Mouse (Mus musculus): ENCODE measurements around the gene Dagla.

Dagla gene

GRCm38 (mm10) chr19:10279668-10280067, 25.0 kb downstream of the Dagla start:
- no peak for DNase-seq (ENCODE audit: low read depth)

DNA sequence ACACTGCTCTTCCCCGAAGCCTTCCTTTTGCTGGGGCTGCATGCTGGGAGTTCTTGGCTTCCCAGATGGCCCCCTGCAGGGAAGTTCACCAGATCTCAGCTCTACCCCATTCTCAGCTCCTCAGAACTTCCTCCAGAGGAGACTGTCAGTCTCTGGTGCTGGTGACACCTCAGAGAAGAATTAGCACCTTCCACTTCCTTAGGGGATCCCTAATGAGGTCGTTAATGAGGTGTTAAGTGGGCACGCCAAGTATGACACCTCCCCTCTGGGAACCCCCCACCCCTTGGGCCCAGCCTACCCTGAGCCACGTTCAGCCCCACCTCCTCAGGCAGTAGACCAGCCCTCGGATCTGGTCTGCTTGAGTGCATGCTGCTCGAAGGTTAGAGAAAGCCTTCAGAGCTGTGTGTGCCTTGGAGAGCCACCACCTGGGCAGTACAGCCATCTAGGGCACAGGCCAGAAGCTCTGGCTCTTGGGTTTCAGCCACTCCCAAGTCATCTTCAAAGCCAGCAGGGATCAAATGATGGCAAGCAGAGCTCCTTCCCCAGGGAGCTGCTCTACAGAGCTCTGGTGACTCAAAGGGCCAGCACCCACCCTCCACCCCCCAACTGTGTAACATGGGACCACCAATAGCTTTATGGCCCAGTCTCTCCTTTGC, 25.9 kb downstream of the Dagla start:
- no peak for DNase-seq (ENCODE audit: low read depth)

- DNase-seq (ENCODE audit: low read depth), result no peak
Observed at GRCm38 (mm10) chr19:10277759-10278158, 26.9 kb downstream of the Dagla start.

DNA sequence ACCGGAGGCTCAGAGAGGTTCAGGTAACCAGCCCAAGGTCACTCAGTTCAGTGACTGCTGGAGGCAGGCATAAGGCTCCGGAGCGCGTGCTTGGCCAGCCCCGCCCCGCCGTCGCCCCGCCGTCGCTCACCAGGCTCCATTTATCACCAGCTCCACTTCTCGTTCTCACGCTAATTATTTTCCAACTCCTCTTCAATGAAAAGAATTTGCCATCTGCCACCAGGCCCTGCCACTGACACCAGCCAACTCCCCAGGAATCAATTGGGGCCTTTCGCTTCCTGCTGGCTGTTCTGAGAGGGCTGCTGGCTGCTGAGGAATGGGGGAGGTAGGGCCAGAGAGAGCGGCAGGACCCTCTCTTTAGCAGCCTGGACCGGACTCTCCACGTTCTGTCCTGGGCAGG, 27.3 kb downstream of the Dagla start:
- no peak for DNase-seq (ENCODE audit: low read depth)

DNA sequence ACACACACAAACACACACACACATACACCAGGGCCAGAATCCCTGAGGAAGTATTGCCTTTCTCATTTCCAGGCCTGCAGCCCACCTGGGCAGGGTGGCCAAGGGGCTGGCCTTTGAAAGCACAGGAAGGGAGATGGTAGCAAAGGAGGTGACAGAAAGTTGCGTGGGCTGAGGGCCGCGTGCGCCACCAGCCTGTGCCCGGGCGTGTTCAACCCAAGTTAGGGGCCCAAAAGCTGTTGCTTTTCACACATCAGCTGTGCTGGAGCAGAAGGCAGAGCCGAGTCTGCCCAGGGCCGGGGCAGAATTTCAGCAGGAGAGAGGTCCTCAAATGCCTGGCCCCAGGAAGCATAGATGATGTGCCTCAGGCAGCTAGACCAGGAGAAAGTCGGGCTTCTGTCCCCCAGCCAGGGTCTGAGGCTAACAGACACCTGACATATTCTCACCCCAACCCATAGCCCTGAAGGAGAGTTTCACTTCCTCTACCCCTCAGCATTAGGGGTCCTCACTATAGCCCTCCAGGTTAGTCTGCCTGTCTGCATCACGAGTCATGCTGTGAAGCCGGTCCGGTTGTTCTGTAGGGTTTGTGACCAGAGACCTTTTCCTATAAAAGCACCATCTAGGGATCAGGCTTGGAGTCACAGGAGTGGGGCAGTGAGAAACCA, 28.1 kb downstream of the Dagla start:
- no peak for DNase-seq (ENCODE audit: low read depth)

- DNase-seq (ENCODE audit: low read depth), result no peak
Observed at GRCm38 (mm10) chr19:10274056-10274455, 30.6 kb downstream of the Dagla start.

DNA sequence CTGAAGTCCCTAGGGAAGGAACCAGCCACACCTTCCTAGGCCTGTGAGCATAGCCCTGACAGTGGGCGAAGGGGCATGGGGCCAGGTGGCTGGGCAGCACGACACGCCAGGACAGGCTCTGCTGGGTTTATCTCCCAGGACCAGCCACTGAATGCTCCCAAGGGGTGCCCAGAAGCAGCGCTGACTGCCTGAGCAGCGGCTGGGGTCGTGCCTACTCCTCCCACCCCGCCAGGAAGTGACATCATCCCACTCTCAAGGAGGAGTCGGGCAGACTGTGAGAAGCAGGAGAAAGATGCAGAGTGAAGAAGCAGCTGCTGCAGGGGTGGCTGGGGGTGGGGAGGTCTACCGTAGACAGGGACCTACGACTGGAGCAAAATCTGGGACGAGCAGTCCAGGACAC, 31.9 kb downstream of the Dagla start:
- DNase-seq (ENCODE audit: low read depth), result no peak

DNA sequence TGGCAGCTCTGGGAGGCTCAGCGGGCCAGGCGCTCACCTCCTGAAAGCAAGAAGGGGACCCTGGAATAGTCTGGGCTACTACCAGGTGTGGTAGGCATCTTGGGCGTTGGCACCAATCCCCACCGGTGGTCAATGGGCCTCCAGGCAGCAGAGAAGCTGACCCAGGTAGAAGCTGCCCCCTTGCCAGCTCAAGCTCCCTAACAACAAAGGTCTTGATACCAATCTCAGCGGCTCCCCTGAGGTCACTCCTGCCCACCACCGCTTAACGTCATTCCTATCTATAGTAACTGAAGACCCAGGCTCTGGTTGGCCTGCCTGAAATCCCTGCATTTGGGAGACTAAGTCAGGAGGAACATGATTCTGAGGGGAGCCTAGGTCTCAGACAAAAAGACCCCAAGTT, 33.1 kb downstream of the Dagla start:
- DNase-seq (ENCODE audit: low read depth), result no peak

- no peak for DNase-seq (ENCODE audit: low read depth)
Observed at GRCm38 (mm10) chr19:10270356-10270755, 34.3 kb downstream of the Dagla start.

DNA sequence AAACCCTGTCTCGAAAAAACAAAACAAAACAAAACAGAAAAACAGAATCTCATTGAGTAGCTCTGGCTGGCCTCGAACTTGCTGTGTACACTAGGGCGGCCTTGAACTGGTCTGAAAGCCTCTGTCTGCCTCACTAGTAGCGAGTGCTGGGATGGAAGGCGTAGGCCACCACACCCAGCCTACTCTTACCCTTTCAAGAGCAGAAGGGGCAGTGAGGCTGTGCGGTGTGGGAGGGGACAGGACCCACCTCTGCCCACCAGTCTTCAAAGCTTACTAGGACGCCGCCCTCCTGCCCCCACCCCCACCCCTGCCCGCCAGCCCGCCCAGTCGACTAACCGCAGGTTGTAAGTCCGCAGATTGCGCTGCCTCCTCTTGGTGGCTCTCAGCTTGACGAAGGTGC, 35.8 kb downstream of the Dagla start:
- no peak for DNase-seq (ENCODE audit: low read depth)

DNA sequence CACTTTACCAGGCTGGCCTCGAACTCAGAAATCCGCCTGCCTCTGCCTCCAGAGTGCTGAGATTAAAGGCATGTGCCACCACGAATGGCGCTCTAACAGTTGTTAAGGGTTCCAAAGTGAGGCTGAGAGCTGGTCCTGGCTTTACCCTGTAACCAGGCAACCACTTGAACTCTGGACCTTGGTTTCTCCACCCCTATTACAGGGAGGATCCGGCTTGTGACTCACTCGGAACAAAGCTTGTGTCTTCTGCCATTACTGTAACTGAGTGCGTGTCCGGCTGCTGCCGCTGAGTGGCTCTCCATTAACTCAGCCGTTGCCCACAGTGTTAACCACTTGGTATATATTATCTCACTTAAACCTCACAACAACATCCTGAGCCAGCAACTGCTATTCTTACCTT, 36.7 kb downstream of the Dagla start:
- no peak for DNase-seq (ENCODE audit: low read depth)

- no peak for DNase-seq (ENCODE audit: low read depth)
Observed at GRCm38 (mm10) chr19:10267057-10267456, 37.6 kb downstream of the Dagla start.

GRCm38 (mm10) chr19:10266196-10266850, 38.4 kb downstream of the Dagla start:
- DNase-seq (ENCODE audit: low read depth), result peak; percentile 32

GRCm38 (mm10) chr19:10261369-10261768, 43.3 kb downstream of the Dagla start:
- DNase-seq (ENCODE audit: low read depth), result peak; percentile 26

- DNase-seq (ENCODE audit: low read depth), result peak; percentile 79
Observed at GRCm38 (mm10) chr19:10258279-10259011, 46.2 kb downstream of the Dagla start.

DNA sequence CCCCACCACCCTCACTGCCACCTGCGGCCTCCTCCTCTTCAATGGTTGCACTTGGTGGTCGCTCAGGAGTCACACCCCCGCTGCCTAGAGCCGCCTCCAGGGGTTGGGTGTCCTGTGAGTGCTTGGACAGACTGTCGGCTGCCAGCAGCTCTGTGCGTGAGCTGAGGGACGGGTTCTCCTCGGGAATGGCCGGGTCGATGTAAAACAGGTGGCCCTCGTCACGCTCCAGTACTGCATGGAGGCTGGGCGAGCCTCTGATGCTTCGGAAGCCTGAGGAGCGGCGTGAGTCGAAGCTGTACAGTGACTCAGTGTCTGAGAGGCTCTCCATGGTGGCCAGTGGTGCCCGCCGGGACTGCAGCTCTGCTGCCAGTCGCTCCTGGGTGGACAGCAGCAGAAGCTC, 56.5 kb downstream of the Dagla start:
- DNase-seq (ENCODE audit: low read depth), result no peak

GRCm38 (mm10) chr19:10247165-10247564, 57.5 kb downstream of the Dagla start:
- no peak for DNase-seq (ENCODE audit: low read depth)

DNA sequence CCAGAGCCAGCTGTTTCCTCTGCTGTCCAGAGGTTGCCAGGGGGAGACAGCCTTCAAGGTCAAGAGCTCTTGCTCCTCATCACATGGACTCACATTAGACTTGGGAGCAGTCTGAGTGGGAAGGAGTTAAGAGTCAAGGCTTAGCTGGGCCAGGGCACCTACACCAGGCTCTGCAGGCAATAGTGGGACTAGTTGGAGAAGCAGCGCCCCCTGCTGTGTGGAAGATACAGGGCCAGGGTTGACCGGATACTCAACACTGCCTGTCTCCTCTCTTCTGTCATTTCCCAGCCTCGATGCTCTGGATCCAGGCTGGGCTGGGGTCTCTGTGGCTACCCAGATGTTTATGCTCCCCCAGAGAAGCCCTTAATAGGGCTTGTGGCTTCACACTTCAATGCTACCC, 60.5 kb downstream of the Dagla start:
- DNase-seq (ENCODE audit: low read depth), result peak; percentile 43

- DNase-seq (ENCODE audit: low read depth), result no peak
Observed at GRCm38 (mm10) chr19:10242916-10243315, 61.8 kb downstream of the Dagla start.

GRCm38 (mm10) chr19:10240654-10241305, 63.9 kb downstream of the Dagla start, which contains the start of gene Myrf:
TSS of gene Myrf (minus strand) at chr19:10240748.
- peak; percentile 79 for DNase-seq (ENCODE audit: low read depth)

DNA sequence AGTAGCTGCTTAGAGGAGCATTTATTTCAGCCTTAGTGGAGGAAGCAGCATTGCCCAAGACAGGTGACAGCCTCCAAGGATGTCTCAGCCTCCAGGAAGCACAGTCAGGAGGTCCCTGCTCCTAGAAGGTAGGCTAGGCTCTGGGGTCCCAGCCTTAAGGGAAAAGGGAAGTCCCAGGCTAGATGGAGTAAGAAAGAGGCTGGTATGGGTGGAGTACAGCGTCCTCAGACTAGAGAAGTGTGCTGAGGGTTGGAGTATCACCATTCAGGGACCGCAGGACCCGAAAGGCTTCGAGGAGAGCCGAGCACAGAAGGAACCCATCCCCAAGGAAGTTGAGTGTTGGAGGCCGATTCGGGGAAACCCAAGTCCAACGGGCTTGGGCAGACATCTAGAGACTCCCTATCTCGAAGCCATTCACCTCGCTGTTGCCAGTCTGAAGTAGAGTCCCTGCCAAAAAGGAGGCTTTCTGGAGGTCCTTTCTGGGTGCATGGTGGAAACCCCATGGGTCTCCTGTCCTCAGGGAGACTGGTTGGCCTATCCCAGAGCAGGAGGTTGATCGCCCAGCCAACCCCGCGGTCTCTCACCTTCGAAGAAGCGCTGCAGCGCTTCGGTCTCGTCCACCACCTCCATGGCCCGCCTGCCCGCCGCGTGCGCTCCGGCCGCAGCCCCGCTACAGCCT, 64.6 kb downstream of the Dagla start:
- peak; percentile 13 for DNase-seq (ENCODE audit: low read depth)

GRCm38 (mm10) chr19:10239419-10239818, 65.3 kb downstream of the Dagla start:
- DNase-seq (ENCODE audit: low read depth), result no peak

All from induced T-regulatory cell, adult 2 months (primary cell).